Mouse (Mus musculus): ENCODE measurements around the gene Eef2. TPM values are rescaled to one million over a fixed set of nuclear protein-coding genes. Genes with fewer than 3 reads are reported as not detected.
A peak's percentile ranks its signal among the peaks of the same experiment; 100 is the strongest.

Eef2 gene
- polyA plus RNA-seq, 1 experiment from 2014 or later = 313 TPM

DNA sequence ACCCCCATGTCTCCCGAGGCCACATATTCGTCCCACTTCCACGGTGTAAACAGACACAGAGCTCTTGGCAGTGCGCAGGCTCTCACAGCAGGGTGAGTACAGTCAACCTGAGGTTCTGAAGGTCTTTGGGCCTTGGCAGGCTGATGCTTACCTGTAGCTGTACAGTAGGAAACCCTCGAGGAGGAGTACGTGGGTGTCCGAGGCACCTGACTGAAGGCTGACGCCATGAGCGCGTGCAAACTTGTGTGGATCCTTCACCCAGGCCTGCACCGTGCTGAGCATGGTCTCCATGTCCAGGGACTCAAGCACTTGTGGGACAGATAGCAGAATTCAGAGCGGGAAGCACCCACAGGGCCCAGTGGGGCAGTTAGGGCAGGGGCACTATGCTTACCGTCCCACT, 23.7 kb downstream of the Eef2 start:
- Histone ChIP-seq H3K4me2 (no peak overlapping the region), H3K4me1 (ENCODE audit: control insufficient read depth, insufficient read depth, low read length) (peaks cover 40% of the 10 kb centered on the region), H3K4me3 (ENCODE audit: low read depth, low read length) (no peak overlapping the region), H3K9me3 (replicated peaks; ENCODE audit: control insufficient read depth, low read length) (no peaks in the 10 kb centered on the region), H3K27ac (ENCODE audit: low read depth, low read length) (peak overlapping the region; percentile 43; the same call in 1 of the 2 replicates), H3K36me3 (ENCODE audit: control insufficient read depth, insufficient read depth, low read length) (no peaks in the 10 kb centered on the region), H3K27me3 (ENCODE audit: control insufficient read depth, insufficient read depth, low read length) (peaks cover 5% of the 10 kb centered on the region; the same call in 1 of the 2 replicates), H3K9ac (ENCODE audit: low read depth, low read length) (peak overlapping the region; percentile 47)
- WGBS (ENCODE audit: insufficient replicate concordance) = 78% methylated on average over 13 of the region's 13 CpGs
- no peak for ATAC-seq (replicated peaks; ENCODE audit: insufficient number of reproducible peaks, low FRiP score, low TSS enrichment)

DNA sequence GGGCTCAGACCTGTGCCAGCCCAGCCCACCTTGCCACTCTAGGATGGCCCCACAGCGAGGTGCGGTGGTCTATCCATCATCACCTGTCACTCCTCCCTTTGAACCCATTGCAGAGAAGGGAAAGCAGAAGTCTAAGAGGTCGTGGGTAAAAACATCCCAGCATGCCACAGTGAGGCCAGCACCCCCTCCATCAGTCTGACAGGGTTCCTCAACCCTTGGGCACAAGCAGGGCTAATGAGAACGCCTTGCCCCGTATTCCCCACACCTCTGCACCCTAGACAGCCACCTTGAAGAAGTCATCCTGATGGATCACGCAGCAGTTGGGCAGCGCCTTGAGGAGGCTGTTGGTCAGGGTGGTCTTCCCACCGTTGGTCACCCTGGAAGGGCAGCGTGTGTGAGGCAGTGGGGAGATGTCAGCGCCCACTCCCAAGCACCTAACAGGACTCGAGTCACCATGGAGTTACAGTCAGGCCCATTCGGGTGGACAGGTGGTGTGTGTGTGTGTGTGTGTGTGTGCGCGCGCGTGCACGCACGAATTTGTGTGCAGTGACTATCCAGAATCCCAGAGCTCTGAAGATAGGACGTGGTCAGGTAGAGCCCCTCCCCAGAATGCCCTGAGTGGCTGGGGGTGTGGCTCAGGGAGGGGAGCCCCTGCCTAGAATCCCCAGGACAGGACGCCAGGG, 24.3 kb downstream of the Eef2 start:
- Histone ChIP-seq H3K4me2 (0 out of 2 replicates have a peak overlapping the region, but pooled peaks have one; percentile 1), H3K36me3 (ENCODE audit: control insufficient read depth, insufficient read depth, low read length) (no peaks in the 10 kb centered on the region), H3K27ac (ENCODE audit: low read depth, low read length) (peak overlapping the region; percentile 76), H3K4me3 (ENCODE audit: low read depth, low read length) (no peak overlapping the region), H3K27me3 (ENCODE audit: control insufficient read depth, insufficient read depth, low read length) (peaks cover 4% of the 10 kb centered on the region; the same call in 1 of the 2 replicates), H3K4me1 (ENCODE audit: control insufficient read depth, insufficient read depth, low read length) (peaks cover 40% of the 10 kb centered on the region), H3K9me3 (replicated peaks; ENCODE audit: control insufficient read depth, low read length) (no peaks in the 10 kb centered on the region), H3K9ac (ENCODE audit: low read depth, low read length) (peak overlapping the region; percentile 58)
- no peak for ATAC-seq (replicated peaks; ENCODE audit: insufficient number of reproducible peaks, low FRiP score, low TSS enrichment)
- 67% methylated on average over 20 of the region's 20 CpGs for WGBS (ENCODE audit: insufficient replicate concordance)

DNA sequence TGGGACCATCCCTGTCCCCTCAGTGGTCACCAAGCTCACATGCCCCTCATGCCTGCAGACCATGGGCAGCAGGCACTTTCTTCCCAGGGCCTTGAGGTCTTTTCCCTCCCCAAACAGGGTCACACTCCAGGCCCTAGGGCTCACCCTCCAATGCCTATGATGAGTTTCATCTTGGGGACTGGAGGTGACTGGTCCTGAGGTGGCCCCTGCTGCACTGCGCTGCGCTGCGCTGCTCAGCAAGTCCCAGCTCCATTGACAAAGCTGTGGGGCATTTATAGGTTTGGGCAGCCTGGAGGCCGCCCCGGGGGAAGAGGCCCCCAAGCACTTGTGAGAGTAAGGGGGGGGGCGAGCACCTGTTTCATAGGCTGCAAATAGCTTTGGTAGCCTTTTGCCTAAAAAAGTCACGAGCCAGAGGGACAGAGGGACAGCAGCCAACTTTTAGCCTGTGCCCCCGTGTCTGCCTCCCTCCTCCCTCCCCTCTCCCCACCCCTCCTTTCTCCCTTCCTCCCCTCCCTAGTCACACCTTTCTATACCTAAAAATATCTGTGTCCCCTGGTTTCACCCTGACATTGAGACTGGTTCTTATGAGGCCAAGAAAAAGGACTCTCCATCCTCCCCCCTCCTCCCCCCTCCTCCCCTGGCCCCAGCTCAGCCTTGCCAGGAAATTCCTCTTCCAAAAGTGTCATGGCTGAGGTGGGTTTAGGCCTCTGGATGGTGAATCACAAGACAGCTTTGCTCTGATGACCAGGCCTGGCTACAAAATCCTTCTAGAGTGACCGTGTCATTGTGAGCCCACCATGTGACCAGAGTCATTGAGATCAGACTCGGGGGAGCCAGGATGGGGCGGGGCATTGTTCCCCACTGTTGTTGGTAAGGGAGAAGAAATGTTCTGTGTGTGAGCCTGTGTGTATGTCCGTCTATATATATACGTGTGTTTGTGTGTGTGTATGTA, 25.7 kb downstream of the Eef2 start, which contains the start of gene Nmrk2:
TSS of gene Nmrk2 (minus strand) at position 245 of the 952 bp plus-strand sequence.
- no peaks in the 10 kb centered on the region for H3K36me3 ChIP-seq (ENCODE audit: control insufficient read depth, insufficient read depth, low read length)
- peaks cover 35% of the 10 kb centered on the region for H3K4me1 ChIP-seq (ENCODE audit: control insufficient read depth, insufficient read depth, low read length)
- 0 out of 2 replicates have a peak, but pooled peaks have one; percentile 8 for ATAC-seq (replicated peaks; ENCODE audit: insufficient number of reproducible peaks, low FRiP score, low TSS enrichment)
- H3K27ac ChIP-seq (ENCODE audit: low read depth, low read length) = peak within 1 kb of the TSS; percentile 76
- H3K9me3 ChIP-seq (replicated peaks; ENCODE audit: control insufficient read depth, low read length) = no peaks in the 10 kb centered on the region
- H3K9ac ChIP-seq (ENCODE audit: low read depth, low read length) = peak within 1 kb of the TSS; percentile 58
- 53% methylated on average over 13 of the region's 13 CpGs for WGBS (ENCODE audit: insufficient replicate concordance)
- H3K27me3 ChIP-seq (ENCODE audit: control insufficient read depth, insufficient read depth, low read length) = peaks cover 2% of the 10 kb centered on the region; the same call in 1 of the 2 replicates
- H3K4me3 ChIP-seq (ENCODE audit: low read depth, low read length) = no peak within 1 kb of the TSS
- peak within 1 kb of the TSS; percentile 42 for H3K4me2 ChIP-seq

DNA sequence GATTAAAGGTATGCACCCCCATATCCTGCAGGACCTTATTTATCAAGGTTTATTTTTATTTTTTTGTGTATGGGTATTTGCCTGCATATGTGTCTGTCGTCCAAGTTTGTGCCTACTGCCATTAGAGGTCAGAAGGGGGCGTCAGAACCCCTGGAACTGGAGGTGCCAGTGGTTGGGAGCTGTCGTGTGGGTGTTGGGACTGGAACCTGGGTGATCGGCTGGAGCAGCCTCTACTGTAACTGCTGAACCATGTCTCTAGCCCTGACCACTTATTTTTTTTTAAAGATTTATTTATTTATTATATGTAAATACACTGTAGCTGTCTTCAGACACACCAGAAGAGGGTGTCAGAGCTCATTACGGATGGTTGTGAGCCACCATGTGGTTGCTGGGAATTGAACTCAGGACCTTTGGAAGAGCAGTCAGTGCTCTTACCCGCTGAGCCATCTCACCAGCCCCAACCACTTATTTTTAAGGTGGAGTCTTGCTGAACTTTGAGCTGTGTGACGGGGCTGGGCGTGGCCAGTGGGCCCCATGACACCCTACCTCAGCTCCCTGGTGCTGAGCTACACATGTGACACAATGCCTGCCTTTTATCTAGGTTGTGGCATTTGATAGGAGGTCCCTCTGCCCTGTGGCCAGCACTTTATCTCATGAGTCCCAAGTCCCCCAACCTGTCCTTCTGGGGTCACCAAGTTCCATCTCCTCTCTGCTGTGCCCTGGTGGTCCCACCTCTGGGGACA, 26.7 kb downstream of the Eef2 start:
- Histone ChIP-seq H3K4me1 (ENCODE audit: control insufficient read depth, insufficient read depth, low read length) (peaks cover 31% of the 10 kb centered on the region), H3K27me3 (ENCODE audit: control insufficient read depth, insufficient read depth, low read length) (peaks cover 2% of the 10 kb centered on the region; the same call in 1 of the 2 replicates), H3K9me3 (replicated peaks; ENCODE audit: control insufficient read depth, low read length) (no peaks in the 10 kb centered on the region), H3K27ac (ENCODE audit: low read depth, low read length) (peak overlapping the region; percentile 76; the same call in 1 of the 2 replicates), H3K36me3 (ENCODE audit: control insufficient read depth, insufficient read depth, low read length) (no peaks in the 10 kb centered on the region), H3K9ac (ENCODE audit: low read depth, low read length) (no peak overlapping the region), H3K4me3 (ENCODE audit: low read depth, low read length) (no peak overlapping the region), H3K4me2 (no peak overlapping the region)
- ATAC-seq (replicated peaks; ENCODE audit: insufficient number of reproducible peaks, low FRiP score, low TSS enrichment) = 0 out of 2 replicates have a peak, but pooled peaks have one; percentile 8
- WGBS (ENCODE audit: insufficient replicate concordance) = 63% methylated on average over 8 of the region's 8 CpGs

DNA sequence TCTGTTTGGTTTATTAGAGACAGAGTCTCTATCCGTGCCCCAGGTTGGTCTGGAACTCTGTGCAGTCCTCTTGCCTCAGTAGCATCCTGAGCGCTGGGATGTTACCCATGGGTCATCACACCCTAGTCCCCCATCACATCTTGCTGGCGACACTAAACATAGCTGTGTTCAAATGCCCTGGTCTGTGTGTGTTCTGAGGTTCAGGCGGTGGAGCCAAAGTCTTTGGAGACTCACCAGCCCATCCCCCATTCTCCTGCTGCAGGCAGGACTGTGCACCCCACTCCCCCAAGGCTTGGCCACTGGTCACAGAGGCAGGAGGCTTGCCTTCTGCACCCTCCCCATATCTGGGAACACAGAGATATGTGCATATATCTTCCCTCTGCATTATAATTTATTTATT, 27.7 kb downstream of the Eef2 start:
- no peak for ATAC-seq (replicated peaks; ENCODE audit: insufficient number of reproducible peaks, low FRiP score, low TSS enrichment)
- H3K4me3 ChIP-seq (ENCODE audit: low read depth, low read length) = no peak overlapping the region
- peaks cover 2% of the 10 kb centered on the region; the same call in 1 of the 2 replicates for H3K27me3 ChIP-seq (ENCODE audit: control insufficient read depth, insufficient read depth, low read length)
- no peaks in the 10 kb centered on the region for H3K9me3 ChIP-seq (replicated peaks; ENCODE audit: control insufficient read depth, low read length)
- no peak overlapping the region for H3K27ac ChIP-seq (ENCODE audit: low read depth, low read length)
- no peak overlapping the region for H3K9ac ChIP-seq (ENCODE audit: low read depth, low read length)
- no peaks in the 10 kb centered on the region for H3K36me3 ChIP-seq (ENCODE audit: control insufficient read depth, insufficient read depth, low read length)
- peaks cover 27% of the 10 kb centered on the region for H3K4me1 ChIP-seq (ENCODE audit: control insufficient read depth, insufficient read depth, low read length)
- 54% methylated on average over 4 of the region's 4 CpGs for WGBS (ENCODE audit: insufficient replicate concordance)
- H3K4me2 ChIP-seq = no peak overlapping the region

DNA sequence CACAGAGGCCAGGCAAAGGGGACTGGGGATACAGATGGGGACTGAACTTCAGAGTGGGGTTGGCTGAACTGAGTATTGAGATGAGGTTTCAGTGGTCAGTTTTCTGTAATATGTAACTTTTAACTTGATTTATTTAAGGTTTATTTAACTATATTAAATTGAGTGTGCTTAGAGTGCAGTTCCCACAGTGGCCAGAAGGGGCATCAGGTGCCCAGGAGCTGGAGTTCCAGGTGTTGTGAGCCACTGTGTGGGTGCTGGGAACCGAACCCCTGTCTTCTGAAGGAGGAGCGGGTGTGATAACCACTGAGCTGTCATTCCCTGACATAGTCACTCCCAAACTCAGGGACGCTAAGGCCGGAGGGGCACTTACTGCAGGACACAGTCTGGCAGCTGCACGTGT, 33.7 kb downstream of the Eef2 start:
- WGBS (ENCODE audit: insufficient replicate concordance) = 88% methylated on average over 5 of the region's 5 CpGs
- H3K27me3 ChIP-seq (ENCODE audit: control insufficient read depth, insufficient read depth, low read length) = no peaks in the 10 kb centered on the region
- no peak for ATAC-seq (replicated peaks; ENCODE audit: insufficient number of reproducible peaks, low FRiP score, low TSS enrichment)
- H3K9ac ChIP-seq (ENCODE audit: low read depth, low read length) = no peak overlapping the region
- no peak overlapping the region for H3K4me2 ChIP-seq
- no peak overlapping the region for H3K4me3 ChIP-seq (ENCODE audit: low read depth, low read length)
- H3K27ac ChIP-seq (ENCODE audit: low read depth, low read length) = no peak overlapping the region
- no peaks in the 10 kb centered on the region for H3K36me3 ChIP-seq (ENCODE audit: control insufficient read depth, insufficient read depth, low read length)
- H3K4me1 ChIP-seq (ENCODE audit: control insufficient read depth, insufficient read depth, low read length) = no peaks in the 10 kb centered on the region
- 0 out of 2 replicates have a peak, but pooled peaks cover 3% of the 10 kb centered on the region for H3K9me3 ChIP-seq (replicated peaks; ENCODE audit: control insufficient read depth, low read length)

DNA sequence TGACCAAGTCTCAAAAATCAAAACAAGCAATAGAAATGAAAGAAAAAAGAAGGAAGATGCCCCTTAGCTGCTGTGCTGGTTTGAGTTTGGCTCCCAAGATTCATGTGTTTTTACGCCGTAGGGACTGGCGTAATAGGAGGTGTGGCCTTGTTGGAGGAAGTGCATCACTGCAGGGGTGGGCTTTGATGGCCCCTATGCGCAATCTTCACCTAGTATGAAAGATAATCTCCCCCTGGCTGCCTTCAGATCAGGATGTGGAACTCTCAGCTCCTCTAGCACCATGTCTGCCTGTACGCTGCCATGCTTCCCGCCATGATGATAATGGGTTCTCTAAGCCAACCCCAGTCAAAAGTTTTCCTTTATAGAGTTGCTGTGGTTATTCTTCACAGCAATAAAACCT, 39.8 kb downstream of the Eef2 start:
- no peaks in the 10 kb centered on the region for H3K36me3 ChIP-seq (ENCODE audit: control insufficient read depth, insufficient read depth, low read length)
- H3K9me3 ChIP-seq (replicated peaks; ENCODE audit: control insufficient read depth, low read length) = no peaks in the 10 kb centered on the region
- no peak overlapping the region for H3K27ac ChIP-seq (ENCODE audit: low read depth, low read length)
- peaks cover 3% of the 10 kb centered on the region; the same call in 1 of the 2 replicates for H3K27me3 ChIP-seq (ENCODE audit: control insufficient read depth, insufficient read depth, low read length)
- H3K9ac ChIP-seq (ENCODE audit: low read depth, low read length) = no peak overlapping the region
- WGBS (ENCODE audit: insufficient replicate concordance) = 82% methylated on average over 6 of the region's 6 CpGs
- H3K4me1 ChIP-seq (ENCODE audit: control insufficient read depth, insufficient read depth, low read length) = no peaks in the 10 kb centered on the region
- H3K4me2 ChIP-seq = no peak overlapping the region
- H3K4me3 ChIP-seq (ENCODE audit: low read depth, low read length) = no peak overlapping the region
- no peak for ATAC-seq (replicated peaks; ENCODE audit: insufficient number of reproducible peaks, low FRiP score, low TSS enrichment)

DNA sequence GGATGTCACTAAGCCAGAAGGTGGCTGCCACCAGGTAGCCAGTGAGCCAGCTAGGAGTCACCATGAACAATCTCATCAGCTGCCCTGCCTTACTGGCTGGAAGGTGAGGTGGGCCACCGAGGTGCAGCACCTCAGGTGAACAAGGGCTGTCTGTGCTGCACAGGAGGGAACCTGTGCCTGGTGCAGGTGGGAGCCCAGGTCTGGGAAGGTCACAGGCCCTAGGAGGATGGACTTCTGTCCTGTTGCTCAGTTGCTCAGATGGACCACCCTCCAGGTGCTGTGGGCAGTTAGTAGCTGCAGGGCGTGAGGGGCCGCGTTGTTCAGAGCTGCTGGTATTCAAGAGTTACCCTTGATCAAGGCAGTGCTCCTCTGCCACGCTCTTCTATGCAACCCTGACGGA, 40.4 kb downstream of the Eef2 start:
- Histone ChIP-seq H3K4me2 (no peak overlapping the region), H3K36me3 (ENCODE audit: control insufficient read depth, insufficient read depth, low read length) (no peaks in the 10 kb centered on the region), H3K27me3 (ENCODE audit: control insufficient read depth, insufficient read depth, low read length) (peaks cover 3% of the 10 kb centered on the region; the same call in 1 of the 2 replicates), H3K27ac (ENCODE audit: low read depth, low read length) (no peak overlapping the region), H3K4me3 (ENCODE audit: low read depth, low read length) (no peak overlapping the region), H3K9ac (ENCODE audit: low read depth, low read length) (no peak overlapping the region), H3K4me1 (ENCODE audit: control insufficient read depth, insufficient read depth, low read length) (no peaks in the 10 kb centered on the region), H3K9me3 (replicated peaks; ENCODE audit: control insufficient read depth, low read length) (no peaks in the 10 kb centered on the region)
- 79% methylated on average over 6 of the region's 6 CpGs for WGBS (ENCODE audit: insufficient replicate concordance)
- ATAC-seq (replicated peaks; ENCODE audit: insufficient number of reproducible peaks, low FRiP score, low TSS enrichment) = no peak

Measured in heart, embryonic 11.5 days (tissue).